Mouse (Mus musculus): ENCODE measurements around the gene Serpina10. TPM values are rescaled to one million over a fixed set of nuclear protein-coding genes. Genes with fewer than 3 reads are reported as not detected.

The Serpina10 gene
- total and polyA plus RNA-seq, 3 experiments = 0.07 to 0.12 TPM; not detected in 1

GRCm38 (mm10) chr12:103653836-103654235 lies 22.6 kb upstream of the Serpina10 start:
- Histone ChIP-seq H3K79me2 (ENCODE audit: control insufficient read depth, insufficient read depth, low read length, poor library complexity) (no peaks in the 10 kb centered on the region), H3K4me1 (ENCODE audit: control insufficient read depth in 1 of 2, insufficient read depth in 2 of 2, low read length in 2 of 2) (no peaks in the 10 kb centered on the region), H3K27ac (ENCODE audit: control insufficient read depth, low read depth, low read length) (no peak overlapping the region), H3K9ac (ENCODE audit: control insufficient read depth, low read depth, low read length, poor library complexity, severe bottlenecking) (no peak overlapping the region), H3K4me3 (ENCODE audit: control insufficient read depth in 1 of 2, insufficient read depth in 1 of 2, low read depth in 2 of 2, low read length in 2 of 2) (no peak overlapping the region), H3K36me3 (ENCODE audit: control insufficient read depth in 1 of 2, insufficient read depth in 2 of 2, low read length in 2 of 2) (no peaks in the 10 kb centered on the region), H3K27me3 (ENCODE audit: control insufficient read depth in 1 of 2, insufficient read depth in 2 of 2, low read length in 2 of 2) (no peaks in the 10 kb centered on the region; a peak in 1 of 4 replicates), H3K9me3 (replicated peaks; ENCODE audit: insufficient read depth, low read length) (no peaks in the 10 kb centered on the region)
- no peak for DNase-seq (ENCODE audit: low read depth, low spot score)
- TF ChIP-seq TBP (IDR thresholded peaks at IDR 0.05; ENCODE audit: low read depth, low read length) = no peak
- TF ChIP-seq TCF12 (IDR thresholded peaks at IDR 0.05; ENCODE audit: low read depth, low read length) = no peak
- TF ChIP-seq KAT2A (conservative IDR thresholded peaks at IDR 0.05; ENCODE audit: low read depth, low read length) = no peak
- no peak for TF ChIP-seq ETS1 (IDR thresholded peaks at IDR 0.05; ENCODE audit: low read depth, low read length)
- no peak for TF ChIP-seq NELFE (IDR thresholded peaks at IDR 0.05; ENCODE audit: low read depth, low read length)
- TF ChIP-seq UBTF (IDR thresholded peaks at IDR 0.05; ENCODE audit: borderline replicate concordance, insufficient read depth, low read depth, low read length) = no peak
- no peak for TF ChIP-seq JUND (IDR thresholded peaks at IDR 0.05; ENCODE audit: low read depth, low read length)
- TF ChIP-seq MAZ (IDR thresholded peaks at IDR 0.05; ENCODE audit: low read depth, low read length) = no peak

GRCm38 (mm10) chr12:103646314-103646713 lies 15.1 kb upstream of the Serpina10 start:
- Histone ChIP-seq H3K36me3 (ENCODE audit: control insufficient read depth in 1 of 2, insufficient read depth in 2 of 2, low read length in 2 of 2) (peaks cover 0 to 2% of the 10 kb centered on the region in 2 experiments; a peak in 1 of 4 replicates), H3K79me2 (ENCODE audit: control insufficient read depth, insufficient read depth, low read length, poor library complexity) (no peaks in the 10 kb centered on the region)
- TF ChIP-seq SIN3A (IDR thresholded peaks at IDR 0.05; ENCODE audit: low read length) (0 out of 2 replicates have a peak, but pooled peaks have one; percentile 21), UBTF (IDR thresholded peaks at IDR 0.05; ENCODE audit: borderline replicate concordance, insufficient read depth, low read depth, low read length) (no peak), RCOR1 (IDR thresholded peaks at IDR 0.05; ENCODE audit: low read depth, low read length) (0 out of 2 replicates have a peak, but pooled peaks have one; percentile 30), ZKSCAN1 (IDR thresholded peaks at IDR 0.05; ENCODE audit: low read depth, low read length) (no peak), USF1 (IDR thresholded peaks at IDR 0.05; ENCODE audit: low read depth, low read length) (peak; percentile 84), POLR2AphosphoS2 (IDR thresholded peaks at IDR 0.05; ENCODE audit: low read length) (no peak), JUND (IDR thresholded peaks at IDR 0.05; ENCODE audit: low read depth, low read length) (no peak), ETS1 (IDR thresholded peaks at IDR 0.05; ENCODE audit: low read depth, low read length) (peak; percentile 73), USF2 (IDR thresholded peaks at IDR 0.05; ENCODE audit: borderline replicate concordance in 1 of 2, insufficient read depth in 1 of 2, low read depth in 1 of 2, low read length in 2 of 2) (0 out of 4 replicates have a peak, but pooled peaks of 1 of the 2 experiments have one; percentile 49), MXI1 (IDR thresholded peaks at IDR 0.05; ENCODE audit: low read depth, low read length) (peak; percentile 41; the same call in 1 of the 2 replicates), BHLHE40 (IDR thresholded peaks at IDR 0.05; ENCODE audit: borderline replicate concordance, low read depth, low read length) (no peak), MAX (IDR thresholded peaks at IDR 0.05; ENCODE audit: low read length) (peak; percentile 32; the same call in 1 of the 2 replicates), CHD2 (IDR thresholded peaks at IDR 0.05; ENCODE audit: low read length) (no peak), GABPA (IDR thresholded peaks at IDR 0.05; ENCODE audit: low read depth, low read length) (no peak), MYB (IDR thresholded peaks at IDR 0.05; ENCODE audit: low read depth, low read length) (no peak), EP300 (IDR thresholded peaks at IDR 0.05; ENCODE audit: low read depth in 1 of 2, low read length in 2 of 2) (peak; percentile 56 to 58), POLR2AphosphoS5 (IDR thresholded peaks at IDR 0.05; ENCODE audit: borderline replicate concordance, low read depth, low read length) (no peak), ZMIZ1 (IDR thresholded peaks at IDR 0.05; ENCODE audit: low read depth, low read length) (no peak), SMC3 (IDR thresholded peaks at IDR 0.05; ENCODE audit: low read depth, low read length) (no peak), MEF2A (IDR thresholded peaks at IDR 0.05; ENCODE audit: extremely low read depth, insufficient replicate concordance, low read depth, low read length, poor library complexity, severe bottlenecking) (no peak), TCF12 (IDR thresholded peaks at IDR 0.05; ENCODE audit: low read depth, low read length) (peak; percentile 71), MAFK (IDR thresholded peaks at IDR 0.05; ENCODE audit: borderline replicate concordance, low read depth, low read length) (no peak), ELF1 (IDR thresholded peaks at IDR 0.05; ENCODE audit: low read depth, low read length) (no peak), GATA1 (IDR thresholded peaks at IDR 0.05; ENCODE audit: low read depth, low read length) (peak; percentile 74)

More at GRCm38 (mm10) chr12:103646314-103646713, 15.1 kb upstream of the Serpina10 start:
- no peaks in the 10 kb centered on the region for H3K9me3 ChIP-seq (replicated peaks; ENCODE audit: insufficient read depth, low read length)
- no peak overlapping the region for H3K27ac ChIP-seq (ENCODE audit: control insufficient read depth, low read depth, low read length)
- H3K9ac ChIP-seq (ENCODE audit: control insufficient read depth, low read depth, low read length, poor library complexity, severe bottlenecking) = no peak overlapping the region
- H3K4me3 ChIP-seq (ENCODE audit: control insufficient read depth in 1 of 2, insufficient read depth in 1 of 2, low read depth in 2 of 2, low read length in 2 of 2) = no peak overlapping the region
- no peaks in the 10 kb centered on the region for H3K27me3 ChIP-seq (ENCODE audit: control insufficient read depth in 1 of 2, insufficient read depth in 2 of 2, low read length in 2 of 2)
- H3K4me1 ChIP-seq (ENCODE audit: control insufficient read depth in 1 of 2, insufficient read depth in 2 of 2, low read length in 2 of 2) = peaks cover 6 to 13% of the 10 kb centered on the region in 2 experiments; a peak in 3 of 4 replicates
- DNase-seq (ENCODE audit: low read depth, low spot score) = peak; percentile 47

Measured in MEL (cell line).